Mouse (Mus musculus) C2C12 (cell line): Measurements from ENCODE around the gene Phb2. TPM values are rescaled to one million over a fixed set of nuclear protein-coding genes. Genes with fewer than 3 reads are reported as not detected.

Experiments used
- H3K27me3 ChIP-seq: one replicate; pipeline ENCODE4 v1.6.1; 2011; ENCODE audit not compliant: control insufficient read depth, insufficient read depth, insufficient read length
- H3K36me3 ChIP-seq: one replicate; pipeline ENCODE4 v1.6.1; 2011; ENCODE audit not compliant: control insufficient read depth, insufficient read depth
- H3K4me3 ChIP-seq: one replicate; pipeline ENCODE4 v1.5.1; 2011; ENCODE audit warnings: mild to moderate bottlenecking, control low read depth; ENCODE audit not compliant: poor library complexity, insufficient read depth, severe bottlenecking
- H3K79me2 ChIP-seq: one replicate; pipeline ENCODE4 v1.6.1; 2011; ENCODE audit not compliant: control insufficient read depth, insufficient read depth
- H3K79me3 ChIP-seq: one replicate; pipeline ENCODE4 v1.6.1; 2011; ENCODE audit warnings: low read depth, control low read depth
- H3ac ChIP-seq: one replicate; pipeline ENCODE3; 2011; ENCODE audit warnings: low read depth; ENCODE audit not compliant: control insufficient read depth, insufficient read length
- CEBPB ChIP-seq: IDR thresholded peaks from one replicate; pipeline ENCODE4 v1.6.1; 2011; ENCODE audit warnings: low read depth, mild to moderate bottlenecking, control low read depth, moderate library complexity
- CTCF ChIP-seq: IDR thresholded peaks from one replicate; pipeline ENCODE4 v1.5.1; 2011; ENCODE audit not compliant: control insufficient read depth, insufficient read depth, insufficient read length
- FOSL1 ChIP-seq: IDR thresholded peaks from one replicate; pipeline ENCODE4 v1.8.0; 2011; ENCODE audit warnings: mild to moderate bottlenecking, low read length; ENCODE audit not compliant: poor library complexity, insufficient read depth, severe bottlenecking
- MAX ChIP-seq: IDR thresholded peaks from one replicate; pipeline ENCODE4 v1.6.1; 2011; ENCODE audit warnings: mild to moderate bottlenecking, control low read depth
- MYOD1 ChIP-seq: IDR thresholded peaks from one replicate; pipeline ENCODE4 v1.6.1; 2011; ENCODE audit warnings: low read depth; ENCODE audit not compliant: control insufficient read depth, insufficient read length
- MYOG ChIP-seq: IDR thresholded peaks from one replicate; pipeline ENCODE4 v1.6.1; 2011; ENCODE audit not compliant: control insufficient read depth, insufficient read length; ENCODE audit errors: extremely low read depth
- USF1 ChIP-seq: IDR thresholded peaks from one replicate; pipeline ENCODE4 v1.6.1; 2011; ENCODE audit warnings: low read depth, mild to moderate bottlenecking, control low read depth, moderate library complexity
- polyA plus RNA-seq: library from polyadenylated mRNA; unstranded; fragments of >200 nt; fragmentation: generic; extraction: Trizol; gene quantifications from one replicate; pipeline ENCODE4 v1.2.1, GENCODE M21; 2012; ENCODE audit warnings: missing spikeins

Phb2 gene
- polyA plus RNA-seq, 1 experiment: 456 TPM

GRCm38 (mm10) chr6:124669234-124669859 is 42.8 kb upstream of the Phb2 start:
- Histone ChIP-seq H3K27me3 (no peaks in the 10 kb centered on the region), H3ac (no peak overlapping the region), H3K79me3 (no peaks in the 10 kb centered on the region), H3K4me3 (no peak overlapping the region), H3K36me3 (no peaks in the 10 kb centered on the region), H3K79me2 (peaks cover 5% of the 10 kb centered on the region)
- no peak for TF ChIP-seq USF1
- TF ChIP-seq MAX: no peak
- no peak for TF ChIP-seq CTCF
- TF ChIP-seq MYOG: no peak

GRCm38 (mm10) chr6:124670281-124670900 is 41.7 kb upstream of the Phb2 start:
- Histone ChIP-seq H3K79me2 (peaks cover 5% of the 10 kb centered on the region), H3K4me3 (no peak overlapping the region), H3K36me3 (no peaks in the 10 kb centered on the region), H3K27me3 (no peaks in the 10 kb centered on the region), H3ac (no peak overlapping the region), H3K79me3 (no peaks in the 10 kb centered on the region)
- no peak for TF ChIP-seq CEBPB
- no peak for TF ChIP-seq FOSL1
- no peak for TF ChIP-seq MYOG
- no peak for TF ChIP-seq MAX
- TF ChIP-seq USF1: no peak
- TF ChIP-seq CTCF: no peak
- TF ChIP-seq MYOD1: no peak

DNA sequence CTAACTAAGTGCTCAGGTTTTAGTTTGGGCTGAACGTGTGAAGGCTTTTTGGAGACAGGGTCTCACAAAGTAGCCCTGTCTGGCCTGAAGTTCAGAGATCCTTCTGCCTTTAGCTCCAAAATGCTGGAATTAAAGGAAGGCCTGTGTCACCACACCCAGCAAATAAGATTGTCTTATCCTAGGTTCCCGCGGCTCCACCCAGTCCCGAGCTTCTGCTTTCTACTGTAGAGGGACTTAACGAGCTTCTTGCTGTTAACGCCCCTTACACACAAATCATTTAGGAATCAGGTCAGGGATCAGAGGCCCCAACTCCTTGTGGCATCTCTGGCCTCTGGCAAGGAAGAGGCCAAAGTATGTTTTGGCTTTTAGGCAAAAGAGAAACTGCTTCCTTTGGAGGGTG is 40.0 kb upstream of the Phb2 start:
- Histone ChIP-seq H3K27me3 (no peaks in the 10 kb centered on the region), H3K4me3 (no peak overlapping the region), H3K36me3 (no peaks in the 10 kb centered on the region), H3ac (no peak overlapping the region), H3K79me2 (no peaks in the 10 kb centered on the region), H3K79me3 (no peaks in the 10 kb centered on the region)
- TF ChIP-seq MYOG (no peak), MAX (no peak), USF1 (no peak), FOSL1 (no peak), MYOD1 (no peak), CTCF (no peak), CEBPB (no peak)

- no peaks in the 10 kb centered on the region for H3K36me3 ChIP-seq
- no peak overlapping the region for H3ac ChIP-seq
- H3K27me3 ChIP-seq: no peaks in the 10 kb centered on the region
- H3K79me3 ChIP-seq: no peaks in the 10 kb centered on the region
- no peaks in the 10 kb centered on the region for H3K79me2 ChIP-seq
- H3K4me3 ChIP-seq: no peak overlapping the region
- TF ChIP-seq FOSL1 (no peak), CTCF (no peak), MAX (no peak), MYOD1 (no peak), USF1 (no peak), CEBPB (no peak), MYOG (no peak)
Observed at GRCm38 (mm10) chr6:124673619-124674018, 38.5 kb upstream of the Phb2 start.

GRCm38 (mm10) chr6:124674591-124674990 is 37.5 kb upstream of the Phb2 start:
- no peak for TF ChIP-seq FOSL1
- TF ChIP-seq MAX: no peak
- no peak for TF ChIP-seq CEBPB
- no peak for TF ChIP-seq MYOG
- TF ChIP-seq CTCF: no peak
- no peak for TF ChIP-seq USF1
- TF ChIP-seq MYOD1: no peak

GRCm38 (mm10) chr6:124676171-124676570 is 36.0 kb upstream of the Phb2 start:
- no peaks in the 10 kb centered on the region for H3K79me2 ChIP-seq
- no peak overlapping the region for H3K4me3 ChIP-seq
- TF ChIP-seq MAX (no peak), USF1 (no peak), CEBPB (no peak), FOSL1 (no peak), MYOG (no peak), MYOD1 (no peak), CTCF (no peak)
- H3K36me3 ChIP-seq: no peaks in the 10 kb centered on the region
- H3K27me3 ChIP-seq: no peaks in the 10 kb centered on the region
- H3K79me3 ChIP-seq: no peaks in the 10 kb centered on the region
- no peak overlapping the region for H3ac ChIP-seq

More at GRCm38 (mm10) chr6:124674591-124674990, 37.5 kb upstream of the Phb2 start:
- Histone ChIP-seq H3K27me3 (no peaks in the 10 kb centered on the region), H3K79me3 (no peaks in the 10 kb centered on the region), H3ac (no peak overlapping the region), H3K4me3 (no peak overlapping the region), H3K79me2 (no peaks in the 10 kb centered on the region), H3K36me3 (no peaks in the 10 kb centered on the region)
